In the genomic region with DNA sequence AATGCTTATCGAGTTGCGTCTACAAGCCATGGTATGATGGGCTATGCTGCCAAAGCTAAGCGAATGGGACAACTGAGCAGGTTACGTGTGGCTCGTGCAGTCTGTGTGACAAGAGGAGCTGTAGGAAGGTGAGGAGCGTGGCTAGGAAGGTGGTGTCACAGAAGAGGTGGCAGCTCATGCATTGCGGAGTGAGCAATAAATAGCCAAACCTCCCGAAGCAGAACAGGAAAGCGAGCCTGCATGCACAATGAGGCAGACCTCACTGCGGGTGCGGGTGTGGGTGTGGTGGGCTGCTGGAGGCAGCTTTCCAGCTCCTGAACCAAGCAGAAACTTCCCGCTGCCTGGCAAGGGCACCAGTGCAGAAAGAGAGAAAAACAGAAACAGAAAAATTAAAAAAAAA, we compare ENCODE assay signal across 20 mouse cellular contexts.
DNase-seq lines count a peak whose midpoint lies in the region; ATAC-seq lines count a peak whose summit lies in the region.
"Had no signal": no experiment of that assay in that cellular context is flagged by ENCODE, and none has a peak within 500 bp of the region (broad histone marks: within the 10 kb centered on the region; RNA-seq: fewer than 3 reads in every experiment).

No protein-coding gene starts in this region.

- no peaks in the 10 kb centered on the region for H3K27me3 ChIP-seq in megakaryocyte, embryonic 14.5 days (replicated peaks)
- H3K27me3 ChIP-seq: embryonic facial prominence, embryonic 13.5 days; heart, embryonic 13.5 days; hindbrain, embryonic 15.5 days; limb, embryonic 15.5 days had no signal

- no peaks in the 10 kb centered on the region for H3K36me3 ChIP-seq in megakaryocyte, embryonic 14.5 days (replicated peaks; ENCODE audit: low read length)
- H3K36me3 ChIP-seq: embryonic facial prominence, embryonic 13.5 days; heart, embryonic 13.5 days; hindbrain, embryonic 15.5 days; limb, embryonic 15.5 days had no signal

- H3K4me3 ChIP-seq in megakaryocyte, embryonic 14.5 days (replicated peaks) = peak overlapping the region; percentile 55
- H3K4me3 ChIP-seq: embryonic facial prominence, embryonic 13.5 days; heart, embryonic 13.5 days; hindbrain, embryonic 15.5 days; limb, embryonic 15.5 days had no signal

- no peak for ATAC-seq in megakaryocyte, adult 5-6 weeks (ENCODE audit: poor library complexity, severe bottlenecking)
- ATAC-seq: forebrain, postnatal 0 days; midbrain, embryonic 16.5 days had no signal

- peak; percentile 11 to 20 for DNase-seq in cerebellum, postnatal 14 days
- no peak for DNase-seq in cerebellum, adult 11 months
- DNase-seq in kidney, postnatal 4 days = peak; percentile 27 to 32
- DNase-seq in kidney, adult 9 months = no peak
- no peak for DNase-seq in embryo, embryonic 9.5 days (ENCODE audit: extremely low spot score)
- DNase-seq in adrenal gland, adult (ENCODE audit: inconsistent age in 2 of 2, low spot score in 1 of 2) = no peak
- DNase-seq: adrenal gland, adult 2 months; forebrain, postnatal 0 days; gastrocnemius, postnatal 36 days; heart, postnatal 36 days; kidney, adult 11 months; lung, postnatal 10 days; thymus, postnatal 25 days had no signal

- peaks cover 76% of the 10 kb centered on the region for H3K9me3 ChIP-seq in megakaryocyte, embryonic 14.5 days
- H3K9me3 ChIP-seq: embryonic facial prominence, embryonic 13.5 days; heart, embryonic 13.5 days; hindbrain, embryonic 15.5 days; limb, embryonic 15.5 days had no signal

- H3K4me1 ChIP-seq in megakaryocyte, embryonic 14.5 days = no peaks in the 10 kb centered on the region
- H3K4me1 ChIP-seq: embryonic facial prominence, embryonic 13.5 days; heart, embryonic 13.5 days; limb, embryonic 15.5 days had no signal

Comparison
In these comparisons a context has a peak if more than half of its experiments do, and no peak if none do; other contexts are left out.
1. DNase-seq: peak in cerebellum, postnatal 14 days (2 of 2) and kidney, postnatal 4 days (2 of 2); none in cerebellum, adult 11 months (single experiment), kidney, adult 9 months (single experiment), embryo, embryonic 9.5 days (single experiment) and adrenal gland, adult (0 of 2).